Mouse (Mus musculus) megakaryocyte, embryonic 14.5 days (primary cell): ENCODE measurements around the gene Tnk1.

Source experiments
- FLI1 ChIP-seq: IDR thresholded peaks from 2 replicates; pipeline ENCODE4 v1.6.1; 2012; ENCODE audit warnings: low read length, inconsistent platforms, mixed read lengths
- GATA1 ChIP-seq: IDR thresholded peaks from 3 replicates; pipeline ENCODE4 v1.6.1; 2012; ENCODE audit warnings: mixed read lengths, low read length, inconsistent platforms, borderline replicate concordance

- TF ChIP-seq GATA1 (no peak), FLI1 (no peak)
Measured at GRCm38 (mm10) chr11:69881787-69882670, 23.5 kb upstream of the Tnk1 start.
